Mouse (Mus musculus) MEL (cell line): ENCODE measurements at regions not wholly inside any gene's neighbourhood (a gene's known extent, or its start where the extent isn't known, plus 50 kb on each side); places are given as distances from the start of the nearest gene placed in this dataset.

Source experiments
- CTCF ChIP-seq, 3 experiments: IDR thresholded peaks in 2 of 3; conservative IDR thresholded peaks in 1 of 3; 2 replicates each; pipeline ENCODE4 v1.5.1; 2011 to 2012; ENCODE audit warnings: low read length in 3 of 3, low read depth in 2 of 3, mild to moderate bottlenecking in 2 of 3, improper control_type of control experiment in 1 of 3, inconsistent platforms in 1 of 3, mixed read lengths in 1 of 3, moderate library complexity in 1 of 3; ENCODE audit not compliant: control insufficient read depth in 1 of 3, insufficient read depth in 1 of 3, poor library complexity in 1 of 3, severe bottlenecking in 1 of 3
- EP300 ChIP-seq, 2 experiments: IDR thresholded peaks; 2 replicates each; pipeline ENCODE4 v1.6.1; 2011; ENCODE audit warnings: improper control_type of control experiment in 2 of 2, low read length in 2 of 2, low read depth in 1 of 2, mild to moderate bottlenecking in 1 of 2
- GATA1 ChIP-seq: IDR thresholded peaks from 2 replicates; pipeline ENCODE4 v1.6.1; 2011; ENCODE audit warnings: low read depth, low read length, improper control_type of control experiment
- HCFC1 ChIP-seq: IDR thresholded peaks from 2 replicates; pipeline ENCODE4 v1.6.1; 2012; ENCODE audit warnings: low read depth, mild to moderate bottlenecking, inconsistent platforms, low read length, improper control_type of control experiment, moderate library complexity
- MEF2A ChIP-seq: IDR thresholded peaks from 2 replicates; pipeline ENCODE4 v1.6.1; 2014; ENCODE audit warnings: low read depth, mild to moderate bottlenecking, inconsistent platforms, low read length, improper control_type of control experiment; ENCODE audit not compliant: poor library complexity, insufficient replicate concordance, severe bottlenecking; ENCODE audit errors: extremely low read depth
- MXI1 ChIP-seq: IDR thresholded peaks from 2 replicates; pipeline ENCODE4 v1.6.1; 2011; ENCODE audit warnings: mild to moderate bottlenecking, low read depth, low read length, improper control_type of control experiment
- POLR2A ChIP-seq, 2 experiments: IDR thresholded peaks; 2 replicates each; pipeline ENCODE4 v1.6.1; 2011 to 2012; ENCODE audit warnings: low read length in 2 of 2, mild to moderate bottlenecking in 2 of 2, control low read depth in 1 of 2, improper control_type of control experiment in 1 of 2, low read depth in 1 of 2, moderate library complexity in 1 of 2; ENCODE audit not compliant: control insufficient read depth in 1 of 2, insufficient read depth in 1 of 2, poor library complexity in 1 of 2
- POLR2AphosphoS2 ChIP-seq: IDR thresholded peaks from 2 replicates; pipeline ENCODE4 v1.6.1; 2011; ENCODE audit warnings: low read length, improper control_type of control experiment
- SIN3A ChIP-seq: IDR thresholded peaks from 2 replicates; pipeline ENCODE4 v1.6.1; 2012; ENCODE audit warnings: low read length, improper control_type of control experiment, inconsistent platforms
- TCF12 ChIP-seq: IDR thresholded peaks from 2 replicates; pipeline ENCODE4 v1.6.1; 2014; ENCODE audit warnings: low read depth, mild to moderate bottlenecking, inconsistent platforms, low read length, improper control_type of control experiment, moderate library complexity
- USF2 ChIP-seq, 2 experiments: IDR thresholded peaks; 2 replicates each; pipeline ENCODE4 v1.6.1; 2011 to 2012; ENCODE audit warnings: improper control_type of control experiment in 2 of 2, low read length in 2 of 2, borderline replicate concordance in 1 of 2, inconsistent platforms in 1 of 2, low read depth in 1 of 2, mild to moderate bottlenecking in 1 of 2; ENCODE audit not compliant: insufficient read depth in 1 of 2

DNA sequence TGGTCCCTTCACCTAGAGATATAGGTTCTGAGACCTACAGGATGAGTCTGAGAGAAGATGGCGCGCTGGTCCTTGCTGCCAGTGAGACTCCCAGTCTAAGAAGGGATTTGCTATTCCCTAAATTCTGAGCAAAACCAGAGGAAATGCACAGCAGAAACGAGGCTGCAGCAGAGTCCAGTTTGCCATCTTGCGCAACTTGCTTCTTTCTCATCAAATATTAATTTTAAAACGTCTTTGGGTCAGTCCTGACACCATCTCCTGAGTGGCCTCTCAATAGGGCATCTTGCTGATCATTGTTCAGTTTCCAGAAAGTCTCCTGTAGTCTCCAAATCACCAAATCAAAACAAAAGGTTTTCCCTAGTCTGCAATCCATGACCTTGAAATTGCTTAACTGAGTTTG, 74.8 kb upstream of the Tcerg1l start:
- no peak for TF ChIP-seq CTCF (IDR thresholded peaks at IDR 0.05 in 2 of 3, conservative IDR thresholded peaks at IDR 0.05 in 1 of 3; ENCODE audit: control insufficient read depth in 1 of 3, insufficient read depth in 1 of 3, low read depth in 2 of 3, low read length in 3 of 3, poor library complexity in 1 of 3, severe bottlenecking in 1 of 3)
- TF ChIP-seq USF2 (IDR thresholded peaks at IDR 0.05; ENCODE audit: borderline replicate concordance in 1 of 2, insufficient read depth in 1 of 2, low read depth in 1 of 2, low read length in 2 of 2), result no peak
- no peak for TF ChIP-seq HCFC1
- TF ChIP-seq TCF12, result no peak
- no peak for TF ChIP-seq POLR2A (IDR thresholded peaks at IDR 0.05; ENCODE audit: control insufficient read depth in 1 of 2, insufficient read depth in 1 of 2, low read depth in 1 of 2, low read length in 2 of 2, poor library complexity in 1 of 2)
- no peak for TF ChIP-seq MXI1
- TF ChIP-seq MEF2A, result no peak
- TF ChIP-seq POLR2AphosphoS2, result no peak
- no peak for TF ChIP-seq SIN3A
- no peak for TF ChIP-seq EP300 (IDR thresholded peaks at IDR 0.05; ENCODE audit: low read depth in 1 of 2, low read length in 2 of 2)
- no peak for TF ChIP-seq GATA1
